Mouse (Mus musculus): ENCODE measurements around the gene Iqcf3. TPM values are rescaled to one million over a fixed set of nuclear protein-coding genes. Genes with fewer than 3 reads are reported as not detected.
A peak's percentile ranks its signal among the peaks of the same experiment; 100 is the strongest.

Iqcf3 gene
- polyA plus RNA-seq, 1 experiment = not detected

DNA sequence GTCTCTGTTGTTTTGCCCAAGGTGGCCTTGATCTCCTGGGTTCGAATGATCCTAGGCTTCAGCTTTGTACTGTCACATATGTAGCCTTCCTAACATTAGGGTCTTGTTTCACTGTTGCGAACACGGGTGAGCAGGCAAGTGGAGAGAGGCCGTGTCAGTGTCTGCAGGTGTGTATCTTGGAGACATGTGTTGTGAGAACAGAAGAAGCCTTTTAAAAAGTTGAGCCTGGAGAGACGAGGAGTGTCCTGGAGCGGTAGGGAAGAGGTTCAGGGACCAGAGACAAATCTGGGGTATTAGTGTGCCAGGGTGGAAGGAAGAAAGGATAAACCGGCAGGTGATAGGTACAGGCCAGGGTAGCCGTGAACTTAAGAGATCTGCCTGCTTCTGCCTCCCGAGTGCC is 83.3 kb downstream of the Iqcf3 start:
- peaks cover 12% of the 10 kb centered on the region for H3K36me3 ChIP-seq (ENCODE audit: control insufficient read depth, insufficient read depth, low read length)
- H3K4me3 ChIP-seq (ENCODE audit: low read depth, low read length) = peak overlapping the region; percentile 72; the same call in 1 of the 2 replicates
- peaks cover 24% of the 10 kb centered on the region for H3K4me1 ChIP-seq (ENCODE audit: control insufficient read depth, insufficient read depth, insufficient read length, low read length)
- no peak overlapping the region for H3K27ac ChIP-seq (ENCODE audit: insufficient read depth, low read depth, low read length)
- no peak for TF ChIP-seq POLR2A (IDR thresholded peaks at IDR 0.05; ENCODE audit: low read depth, low read length)
- TF ChIP-seq CTCF (IDR thresholded peaks at IDR 0.05; ENCODE audit: extremely low read depth, insufficient read length, insufficient replicate concordance, low read depth, low read length) = no peak
- H3K27me3 ChIP-seq (ENCODE audit: control insufficient read depth, insufficient read depth, low read length) = no peaks in the 10 kb centered on the region
- 62% methylated on average over 9 of the region's 9 CpGs for WGBS

DNA sequence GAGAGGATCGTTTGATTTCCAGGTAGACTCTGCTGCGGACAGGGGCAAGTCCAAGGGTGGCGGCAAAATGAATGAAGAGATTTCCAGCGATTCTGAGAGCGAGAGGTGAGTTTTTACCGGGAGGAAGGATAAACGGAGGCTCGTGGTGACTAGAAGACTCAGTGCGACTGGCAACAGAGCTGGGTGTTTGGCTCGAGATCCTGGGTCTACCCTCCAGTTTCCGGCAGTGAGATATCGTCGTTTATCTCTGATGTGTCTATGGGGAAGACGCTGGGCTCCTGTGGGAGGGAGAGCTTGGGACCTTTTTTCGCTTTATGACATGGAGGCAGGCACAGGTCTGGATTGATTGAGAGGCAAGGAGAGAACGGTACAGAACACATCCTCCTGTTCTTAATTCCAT is 83.8 kb downstream of the Iqcf3 start:
- Histone ChIP-seq H3K27ac (ENCODE audit: insufficient read depth, low read depth, low read length) (no peak overlapping the region), H3K27me3 (ENCODE audit: control insufficient read depth, insufficient read depth, low read length) (no peaks in the 10 kb centered on the region), H3K4me3 (ENCODE audit: low read depth, low read length) (peak overlapping the region; percentile 72), H3K4me1 (ENCODE audit: control insufficient read depth, insufficient read depth, insufficient read length, low read length) (peaks cover 24% of the 10 kb centered on the region), H3K36me3 (ENCODE audit: control insufficient read depth, insufficient read depth, low read length) (peaks cover 8% of the 10 kb centered on the region)
- no peak for TF ChIP-seq POLR2A (IDR thresholded peaks at IDR 0.05; ENCODE audit: low read depth, low read length)
- WGBS = under 1% methylated on average over 16 of the region's 16 CpGs

DNA sequence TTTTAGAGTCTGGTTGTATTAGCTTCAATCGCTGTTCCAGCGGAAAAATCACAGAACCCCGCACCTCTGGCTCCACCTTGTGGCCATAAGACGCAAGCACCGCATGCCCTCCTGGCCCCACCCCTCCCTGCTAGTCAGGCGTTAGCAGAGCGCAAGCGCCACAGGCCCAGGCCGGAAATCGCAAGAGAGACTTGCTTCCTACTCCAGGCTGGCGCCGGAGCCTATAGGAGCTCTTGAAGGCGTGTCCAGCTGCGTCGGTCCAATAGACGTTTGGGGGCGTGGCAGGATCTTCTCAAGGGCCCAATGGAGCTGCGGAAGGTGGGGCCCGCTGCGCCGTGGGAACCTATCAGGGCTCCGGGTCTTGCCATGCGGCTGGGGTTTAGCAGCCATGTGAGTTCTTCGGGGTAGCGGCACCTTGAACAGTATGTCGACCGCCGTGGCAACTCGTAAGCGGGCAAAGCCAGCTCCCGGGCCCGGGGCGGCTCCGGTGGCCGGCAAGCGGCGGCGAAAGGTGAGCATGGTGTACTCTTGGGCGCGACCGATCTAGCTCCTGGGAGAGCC is 84.4 kb downstream of the Iqcf3 start, which contains the start of gene Parp3:
TSS of gene Parp3 (minus strand) at position 26 of the 561 bp plus-strand sequence.
- Histone ChIP-seq H3K36me3 (ENCODE audit: control insufficient read depth, insufficient read depth, low read length) (peaks cover 7% of the 10 kb centered on the region), H3K27ac (ENCODE audit: insufficient read depth, low read depth, low read length) (peak within 1 kb of the TSS; percentile 73), H3K4me3 (ENCODE audit: low read depth, low read length) (peak within 1 kb of the TSS; percentile 72), H3K4me1 (ENCODE audit: control insufficient read depth, insufficient read depth, insufficient read length, low read length) (peaks cover 24% of the 10 kb centered on the region), H3K27me3 (ENCODE audit: control insufficient read depth, insufficient read depth, low read length) (no peaks in the 10 kb centered on the region)
- TF ChIP-seq POLR2A (IDR thresholded peaks at IDR 0.05; ENCODE audit: low read depth, low read length) (no peak), CTCF (IDR thresholded peaks at IDR 0.05; ENCODE audit: extremely low read depth, insufficient read length, insufficient replicate concordance, low read depth, low read length) (peak; percentile 97)
- WGBS = under 1% methylated on average over 41 of the region's 41 CpGs

DNA sequence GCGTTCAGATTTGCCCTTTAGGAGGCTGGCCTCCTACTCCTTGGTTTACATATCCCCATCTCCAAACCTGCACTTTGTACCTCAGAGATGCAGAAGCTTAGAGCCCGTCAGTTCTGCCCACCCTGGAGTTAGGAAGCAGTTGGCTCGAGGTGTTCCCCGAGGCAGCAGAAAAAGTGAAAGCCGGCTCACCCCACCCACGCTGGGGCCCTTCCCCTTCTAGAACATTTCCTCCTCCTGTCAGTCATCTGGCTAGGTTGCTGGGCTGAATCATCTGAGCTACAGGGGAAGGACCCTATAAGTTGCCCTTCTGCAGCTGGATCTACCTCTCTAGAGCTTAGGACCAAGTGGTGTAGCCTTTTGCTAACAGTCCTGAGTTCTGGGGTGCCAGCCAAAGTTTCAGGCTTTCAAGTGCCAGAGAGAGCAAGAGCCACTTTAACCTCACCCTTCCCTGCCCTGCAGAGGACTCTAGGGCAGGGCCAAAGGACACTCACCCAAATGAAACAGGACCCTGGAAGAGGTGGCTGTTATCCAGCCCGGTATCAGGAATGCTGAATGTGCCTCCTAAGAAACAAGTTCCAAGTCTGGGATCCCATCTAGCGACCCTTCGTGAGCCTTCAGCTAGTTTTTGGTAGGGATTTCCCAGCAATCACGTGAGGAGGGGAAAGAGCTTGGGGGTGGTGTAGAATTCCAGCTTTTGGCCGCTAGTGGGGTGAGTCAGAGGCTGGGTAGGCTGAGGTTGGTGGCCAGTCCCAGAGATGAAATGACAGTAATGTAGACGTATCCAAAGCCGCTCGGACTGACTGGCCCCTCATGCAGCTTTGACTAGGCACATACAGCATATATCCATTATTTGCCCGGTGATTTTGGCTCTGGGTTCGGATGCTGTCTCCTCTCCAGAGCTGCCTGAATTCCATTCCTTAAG is 85.2 kb downstream of the Iqcf3 start:
- TF ChIP-seq POLR2A (IDR thresholded peaks at IDR 0.05; ENCODE audit: low read depth, low read length) = no peak
- no peak for TF ChIP-seq CTCF (IDR thresholded peaks at IDR 0.05; ENCODE audit: extremely low read depth, insufficient read length, insufficient replicate concordance, low read depth, low read length)
- Histone ChIP-seq H3K36me3 (ENCODE audit: control insufficient read depth, insufficient read depth, low read length) (peaks cover 3% of the 10 kb centered on the region; the same call in 1 of the 2 replicates), H3K27ac (ENCODE audit: insufficient read depth, low read depth, low read length) (peak overlapping the region; percentile 73), H3K4me1 (ENCODE audit: control insufficient read depth, insufficient read depth, insufficient read length, low read length) (peaks cover 27% of the 10 kb centered on the region), H3K4me3 (ENCODE audit: low read depth, low read length) (peak overlapping the region; percentile 56), H3K27me3 (ENCODE audit: control insufficient read depth, insufficient read depth, low read length) (no peaks in the 10 kb centered on the region)
- WGBS = 4% methylated on average over 16 of the region's 16 CpGs

DNA sequence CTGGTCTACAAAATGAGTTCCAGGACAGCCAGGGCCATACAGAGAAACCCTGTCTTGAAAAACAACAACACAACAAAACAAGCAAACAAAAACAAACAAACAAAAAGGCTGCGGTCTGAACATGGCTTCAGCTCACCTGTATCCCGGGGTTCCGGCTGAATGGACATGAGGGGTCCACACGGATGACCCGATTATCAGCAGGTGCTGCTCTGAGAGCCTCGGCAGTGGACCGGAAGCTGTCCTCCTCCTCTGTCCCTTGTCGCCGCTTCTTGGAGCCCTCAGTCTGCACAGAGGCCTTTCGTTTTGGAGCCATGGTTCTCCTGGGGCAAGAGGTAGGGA is 85.8 kb downstream of the Iqcf3 start, which contains the start of gene Rrp9:
TSS of gene Rrp9 (plus strand) at position 301 of the 339 bp plus-strand sequence.
- TF ChIP-seq POLR2A (IDR thresholded peaks at IDR 0.05; ENCODE audit: low read depth, low read length) (no peak), CTCF (IDR thresholded peaks at IDR 0.05; ENCODE audit: extremely low read depth, insufficient read length, insufficient replicate concordance, low read depth, low read length) (no peak)
- H3K4me3 ChIP-seq (ENCODE audit: low read depth, low read length) = peak within 1 kb of the TSS; percentile 56
- H3K4me1 ChIP-seq (ENCODE audit: control insufficient read depth, insufficient read depth, insufficient read length, low read length) = peaks cover 27% of the 10 kb centered on the region
- H3K27me3 ChIP-seq (ENCODE audit: control insufficient read depth, insufficient read depth, low read length) = no peaks in the 10 kb centered on the region
- H3K27ac ChIP-seq (ENCODE audit: insufficient read depth, low read depth, low read length) = peak within 1 kb of the TSS; percentile 73
- WGBS = 55% methylated on average over 10 of the region's 10 CpGs
- no peaks in the 10 kb centered on the region; the same call in 1 of the 2 replicates for H3K36me3 ChIP-seq (ENCODE audit: control insufficient read depth, insufficient read depth, low read length)

GRCm38 (mm10) chr9:106475046-106475445 is 86.4 kb downstream of the Iqcf3 start:
- peak overlapping the region; percentile 56 for H3K4me3 ChIP-seq (ENCODE audit: low read depth, low read length)
- no peaks in the 10 kb centered on the region for H3K27me3 ChIP-seq (ENCODE audit: control insufficient read depth, insufficient read depth, low read length)
- no peaks in the 10 kb centered on the region; the same call in 1 of the 2 replicates for H3K36me3 ChIP-seq (ENCODE audit: control insufficient read depth, insufficient read depth, low read length)
- no peak overlapping the region for H3K27ac ChIP-seq (ENCODE audit: insufficient read depth, low read depth, low read length)
- peaks cover 27% of the 10 kb centered on the region for H3K4me1 ChIP-seq (ENCODE audit: control insufficient read depth, insufficient read depth, insufficient read length, low read length)
- WGBS = 57% methylated on average over 7 of the region's 7 CpGs
- TF ChIP-seq CTCF (IDR thresholded peaks at IDR 0.05; ENCODE audit: extremely low read depth, insufficient read length, insufficient replicate concordance, low read depth, low read length) = no peak
- TF ChIP-seq POLR2A (IDR thresholded peaks at IDR 0.05; ENCODE audit: low read depth, low read length) = no peak

- H3K27me3 ChIP-seq (ENCODE audit: control insufficient read depth, insufficient read depth, low read length) = no peaks in the 10 kb centered on the region
- TF ChIP-seq POLR2A (IDR thresholded peaks at IDR 0.05; ENCODE audit: low read depth, low read length) = no peak
- TF ChIP-seq CTCF (IDR thresholded peaks at IDR 0.05; ENCODE audit: extremely low read depth, insufficient read length, insufficient replicate concordance, low read depth, low read length) = peak; percentile 76
- H3K27ac ChIP-seq (ENCODE audit: insufficient read depth, low read depth, low read length) = no peak overlapping the region
- H3K4me1 ChIP-seq (ENCODE audit: control insufficient read depth, insufficient read depth, insufficient read length, low read length) = peaks cover 27% of the 10 kb centered on the region
- H3K36me3 ChIP-seq (ENCODE audit: control insufficient read depth, insufficient read depth, low read length) = no peaks in the 10 kb centered on the region; the same call in 1 of the 2 replicates
- 15% methylated on average over 6 of the region's 6 CpGs for WGBS
- H3K4me3 ChIP-seq (ENCODE audit: low read depth, low read length) = no peak overlapping the region
Observed at GRCm38 (mm10) chr9:106474456-106474855, 87.0 kb downstream of the Iqcf3 start.
